Mouse (Mus musculus) lung, postnatal 0 days (tissue): ENCODE measurements around the gene Pakap.

Experiments
- CTCF ChIP-seq: IDR thresholded peaks from 2 replicates; pipeline ENCODE4 v1.5.1; 2016; ENCODE audit warnings: antibody characterized with exemption, mild to moderate bottlenecking
- EP300 ChIP-seq: IDR thresholded peaks from 2 replicates; pipeline ENCODE4 v1.6.1; 2016; ENCODE audit warnings: antibody characterized with exemption, mild to moderate bottlenecking, control low read depth

- TF ChIP-seq CTCF (no peak), EP300 (no peak)
Measured at GRCm38 (mm10) chr4:57771558-57772219, 203.7 kb downstream of the Pakap start.
